Mouse (Mus musculus): ENCODE data around the gene Cadps2.

Cadps2 gene

DNA sequence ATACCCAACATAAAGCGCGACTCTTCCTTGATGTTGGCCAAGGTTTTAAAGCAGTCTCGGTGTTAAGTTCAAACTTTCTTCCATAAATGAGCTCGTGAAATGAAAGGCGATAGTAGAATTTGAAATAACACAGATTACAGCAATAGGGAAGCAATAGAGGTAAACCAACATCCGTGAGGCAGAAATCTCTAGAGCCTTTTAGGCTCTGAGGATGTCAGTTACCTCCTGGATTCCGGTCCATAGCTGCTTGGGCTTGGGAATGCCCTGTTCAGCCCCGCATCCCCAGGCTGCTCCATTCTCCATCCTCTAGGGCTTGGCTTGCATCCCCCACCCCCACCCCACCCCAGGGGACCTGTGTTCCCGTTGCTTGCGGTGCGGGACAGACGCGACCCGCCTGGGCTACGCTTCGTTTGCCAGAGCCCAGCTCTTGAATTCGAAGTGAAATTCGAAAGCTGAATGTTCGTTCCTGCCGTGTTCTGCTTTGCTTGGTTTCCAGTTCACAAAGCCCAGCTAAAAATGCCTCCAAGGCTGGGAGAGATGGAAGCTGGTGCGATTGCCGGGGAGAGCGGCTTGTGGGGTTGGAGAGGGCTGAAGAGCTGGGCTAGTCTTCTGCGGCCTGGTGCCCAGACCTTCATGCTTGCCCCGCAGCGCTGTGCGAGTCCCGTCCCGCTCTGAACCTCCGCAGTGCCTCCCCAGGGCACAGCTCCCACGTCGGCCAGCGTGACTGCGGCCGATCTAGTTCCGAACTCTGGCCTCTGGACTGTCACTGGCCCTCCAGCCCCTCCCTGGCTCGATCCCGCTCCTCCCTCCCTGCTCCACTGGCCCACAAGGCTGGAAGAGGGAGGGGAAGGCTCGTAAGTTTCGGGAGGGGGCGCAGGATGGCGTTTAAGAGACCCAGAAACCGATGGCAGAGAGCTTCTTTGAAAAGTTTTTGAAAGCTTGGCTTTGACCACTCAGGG is 585.6 kb downstream of the Cadps2 start:
- DNase-seq (ENCODE audit: low read depth, low spot score) = no peak

DNA sequence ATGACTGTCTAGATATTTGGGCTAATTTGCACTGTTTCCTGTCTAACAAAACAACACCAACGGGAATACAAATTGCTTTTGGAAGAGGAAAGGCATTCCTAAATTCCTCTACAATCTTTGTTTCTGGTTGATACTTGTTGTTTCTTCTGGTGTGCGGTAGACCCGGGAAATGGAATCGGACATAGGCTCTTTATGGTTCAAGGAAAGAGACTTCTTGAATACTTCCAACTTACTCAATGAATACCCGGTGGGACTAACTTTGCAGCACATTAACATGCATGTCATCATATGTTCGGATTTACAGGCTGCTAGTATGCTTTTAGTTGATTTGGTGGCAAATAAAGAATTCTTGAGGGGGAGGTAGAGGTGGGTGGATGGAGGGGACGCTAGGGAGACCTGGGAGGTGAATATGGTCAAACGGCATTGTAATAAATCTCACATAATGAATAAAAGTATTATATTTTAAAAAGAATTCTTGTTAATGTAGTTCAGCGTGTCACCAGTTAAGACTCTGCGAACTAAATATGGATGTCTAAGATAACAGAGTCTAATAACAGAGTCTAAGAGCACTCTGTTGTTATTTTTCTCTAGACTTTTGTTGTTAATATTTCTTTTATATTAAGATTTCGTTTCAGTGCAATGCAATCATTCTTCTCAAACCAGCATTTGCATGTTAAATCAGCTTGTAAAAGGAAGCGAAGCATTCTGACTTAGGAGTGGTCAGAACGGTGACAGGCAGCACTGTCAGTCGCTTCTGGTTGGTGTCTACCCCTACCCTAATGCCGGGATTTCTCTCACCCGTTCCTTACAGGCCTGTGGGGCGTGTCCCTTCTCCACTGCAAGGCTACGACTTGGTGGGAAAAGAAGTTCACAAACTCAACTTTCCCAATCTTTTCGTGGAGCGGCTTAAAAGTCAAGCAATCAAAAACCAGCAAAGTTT is 586.8 kb downstream of the Cadps2 start:
- DNase-seq (ENCODE audit: low read depth, low spot score) = no peak

DNA sequence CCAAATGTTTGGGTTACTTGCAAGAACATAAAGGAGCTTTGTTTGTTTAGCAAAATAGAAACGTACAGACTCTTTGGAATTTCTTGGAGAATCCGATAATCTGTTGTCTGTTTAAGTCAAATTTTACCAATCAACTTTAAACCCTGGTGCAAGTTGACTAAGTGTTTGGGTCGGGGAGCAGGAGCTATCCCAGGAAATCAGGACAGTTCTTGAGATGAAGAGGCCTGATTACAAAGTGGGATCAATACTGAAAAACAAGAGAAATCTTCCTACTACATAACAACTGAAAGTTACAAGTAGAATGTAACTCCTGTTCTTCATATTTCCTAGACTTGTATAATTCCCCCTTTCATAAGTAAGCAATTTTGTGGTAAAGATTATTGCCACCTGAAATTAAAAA is 587.8 kb downstream of the Cadps2 start:
- DNase-seq (ENCODE audit: low read depth, low spot score) = no peak

- no peak for DNase-seq (ENCODE audit: low read depth, low spot score)
Measured at GRCm38 (mm10) chr6:23250288-23250955, 588.8 kb downstream of the Cadps2 start.

- no peak for DNase-seq (ENCODE audit: low read depth, low spot score)
Measured at GRCm38 (mm10) chr6:23249616-23250287, 589.5 kb downstream of the Cadps2 start.

DNA sequence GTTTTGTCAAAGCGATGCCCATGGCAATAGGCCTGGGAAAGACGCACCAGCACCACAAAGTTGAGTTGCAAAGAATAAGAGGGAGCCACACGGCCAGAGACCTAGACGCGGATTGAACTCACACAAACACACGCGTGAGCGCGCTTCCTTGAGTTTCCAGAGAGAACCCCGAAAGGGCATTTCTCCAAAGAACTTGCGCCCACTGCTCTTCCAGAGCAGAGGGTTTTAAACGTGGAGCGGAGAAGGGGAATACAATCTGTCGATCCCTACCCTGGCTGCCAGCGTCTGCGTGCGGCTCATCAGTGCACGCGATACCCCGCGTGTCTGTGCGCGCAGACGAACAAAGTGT is 590.2 kb downstream of the Cadps2 start:
- no peak for DNase-seq (ENCODE audit: low read depth, low spot score)

- no peak for DNase-seq (ENCODE audit: low read depth, low spot score)
Measured at GRCm38 (mm10) chr6:23248313-23249052, 590.7 kb downstream of the Cadps2 start, which contains the start of gene Fezf1. Gene Fezf1 (minus strand): TSS chr6:23248362.

DNA sequence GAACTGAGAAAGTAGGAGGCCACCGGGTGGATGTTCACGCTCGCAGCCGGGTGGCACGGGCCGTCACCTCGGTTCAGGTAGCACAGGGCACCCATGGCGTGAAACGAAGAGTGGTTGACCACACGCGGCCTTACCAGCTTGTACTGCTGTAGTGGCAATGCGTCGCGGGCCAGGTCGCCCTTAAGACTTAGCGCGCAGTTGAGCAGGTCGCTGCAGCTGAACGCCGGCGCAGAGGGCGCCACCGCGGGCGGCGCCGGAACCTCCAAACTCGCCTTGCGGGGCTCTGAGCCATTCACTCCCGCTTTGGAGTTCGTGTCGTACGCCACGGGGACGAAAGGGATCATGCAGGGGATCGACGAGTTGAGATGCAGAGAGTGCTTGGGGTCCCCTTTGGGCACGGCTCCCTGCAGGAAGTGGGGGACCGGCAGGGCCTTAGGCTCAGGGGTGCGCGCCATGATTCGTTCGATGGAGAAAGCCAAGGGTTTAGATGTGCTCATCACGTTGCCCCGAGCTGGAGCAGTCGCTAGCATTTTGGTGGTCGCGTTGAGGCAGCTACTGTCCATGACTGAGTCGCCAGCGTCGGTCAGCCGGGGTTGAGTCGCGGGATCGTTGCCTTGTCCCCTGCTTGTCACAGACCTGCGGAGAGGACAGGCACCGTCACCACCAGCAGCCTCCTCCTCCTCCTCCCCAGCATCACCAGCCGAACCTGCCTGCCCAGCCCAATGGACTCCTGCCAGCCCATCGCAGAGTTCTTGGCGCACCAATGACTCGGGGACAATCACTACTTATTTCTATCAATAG is 591.5 kb downstream of the Cadps2 start:
- DNase-seq (ENCODE audit: low read depth, low spot score) = no peak

GRCm38 (mm10) chr6:23246790-23247511 is 592.3 kb downstream of the Cadps2 start:
- DNase-seq (ENCODE audit: low read depth, low spot score) = no peak

DNA sequence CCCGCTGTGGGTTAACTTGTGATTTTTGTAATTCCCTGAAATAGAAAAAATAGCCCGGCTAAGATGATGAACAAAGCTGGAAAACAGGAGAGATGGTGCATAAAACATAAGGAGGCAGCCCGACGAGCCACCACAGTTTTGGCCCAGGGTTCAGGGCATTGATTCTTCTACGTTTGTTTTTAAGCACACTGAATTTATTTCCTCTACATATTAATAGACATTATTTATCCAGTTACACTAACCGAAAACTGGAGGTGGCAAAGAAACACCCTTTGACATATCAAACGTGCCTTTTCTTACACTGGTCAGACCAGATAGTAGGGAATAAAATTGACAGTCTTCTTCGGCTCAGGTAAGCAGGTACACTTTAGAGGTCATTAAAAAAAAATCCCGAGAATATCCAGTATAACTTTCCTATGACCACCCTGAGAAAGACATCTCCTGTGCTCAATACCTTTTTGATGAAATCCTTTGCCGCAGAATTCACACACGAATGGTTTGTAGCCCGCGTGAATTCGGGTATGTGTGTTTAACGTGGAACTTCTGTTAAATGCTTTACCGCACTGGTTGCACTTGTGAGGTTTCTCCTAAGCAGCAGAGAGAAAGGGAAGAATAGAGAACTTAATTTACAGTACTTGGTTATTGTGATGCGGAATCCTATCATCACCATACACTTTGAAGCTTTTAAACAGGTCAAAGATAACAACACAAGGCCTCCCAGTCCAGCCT is 593.0 kb downstream of the Cadps2 start:
- DNase-seq (ENCODE audit: low read depth, low spot score) = no peak

- DNase-seq (ENCODE audit: low read depth, low spot score) = no peak
Measured at GRCm38 (mm10) chr6:23245545-23246011, 593.6 kb downstream of the Cadps2 start.

DNA sequence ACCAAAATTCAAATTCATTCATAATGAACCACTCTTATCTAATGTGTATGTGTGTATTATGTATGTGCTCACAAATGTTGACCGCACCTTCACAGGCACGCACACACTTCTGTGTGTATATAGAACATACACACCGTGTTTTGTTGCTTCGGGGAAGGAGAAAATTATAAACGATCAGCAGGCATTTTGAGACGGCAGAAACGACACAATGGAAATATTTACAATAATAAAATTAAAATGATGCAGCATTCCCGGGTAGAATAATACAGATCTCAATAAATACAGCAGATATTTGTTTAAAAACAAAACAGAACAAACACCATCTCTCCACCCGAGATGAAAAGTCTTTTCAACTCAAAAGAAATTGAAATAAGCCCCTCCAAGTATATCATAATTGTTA is 594.1 kb downstream of the Cadps2 start:
- DNase-seq (ENCODE audit: low read depth, low spot score) = no peak

DNA sequence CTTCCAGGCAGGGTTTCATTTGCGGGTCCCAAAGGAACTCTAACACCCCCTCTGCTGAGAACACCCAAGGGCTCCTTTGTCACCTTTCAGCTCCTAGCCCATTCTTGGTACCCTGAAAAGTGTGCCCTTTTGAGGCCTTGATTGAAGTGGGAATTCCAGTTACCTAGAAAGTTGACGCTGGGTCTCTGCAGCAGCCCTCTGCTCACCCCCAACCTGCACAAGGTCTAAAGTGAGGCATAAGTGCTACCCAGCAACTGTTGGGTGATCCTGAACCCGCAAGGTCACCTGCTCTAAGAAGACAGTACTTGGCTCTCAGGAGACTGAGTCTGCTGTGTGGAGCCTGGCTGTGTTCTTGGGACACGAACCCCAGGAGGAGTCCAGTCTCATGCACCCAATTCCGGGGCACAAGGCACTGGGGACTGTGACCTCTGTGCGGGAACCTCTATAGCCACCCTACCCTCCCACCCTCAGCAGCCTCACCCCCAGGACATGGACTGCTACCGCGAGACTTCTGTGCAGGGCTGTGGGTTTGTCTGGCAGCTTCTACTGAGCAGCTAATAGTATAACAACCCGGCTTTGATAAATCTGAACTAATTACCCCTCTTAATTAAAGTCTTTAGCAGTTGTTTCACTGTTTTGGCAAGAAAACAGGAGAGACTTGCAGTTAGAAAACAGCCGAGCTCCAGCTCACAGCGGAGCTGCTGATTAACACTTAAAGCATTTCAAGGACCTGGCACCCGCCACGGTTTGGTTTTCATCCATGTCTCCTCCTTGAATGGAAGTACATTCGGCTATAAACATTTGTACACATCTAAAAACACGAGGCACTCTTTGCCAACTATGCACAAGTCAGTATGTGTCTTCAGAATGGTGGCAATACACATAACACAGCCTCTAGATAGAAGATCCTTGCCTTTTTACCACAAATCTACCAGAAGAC is 595.1 kb downstream of the Cadps2 start:
- no peak for DNase-seq (ENCODE audit: low read depth, low spot score)

Measured in CD4-positive helper T cell, adult 2 months (primary cell).